ENCODE assay signal across 22 mouse cellular contexts in the genomic region with DNA sequence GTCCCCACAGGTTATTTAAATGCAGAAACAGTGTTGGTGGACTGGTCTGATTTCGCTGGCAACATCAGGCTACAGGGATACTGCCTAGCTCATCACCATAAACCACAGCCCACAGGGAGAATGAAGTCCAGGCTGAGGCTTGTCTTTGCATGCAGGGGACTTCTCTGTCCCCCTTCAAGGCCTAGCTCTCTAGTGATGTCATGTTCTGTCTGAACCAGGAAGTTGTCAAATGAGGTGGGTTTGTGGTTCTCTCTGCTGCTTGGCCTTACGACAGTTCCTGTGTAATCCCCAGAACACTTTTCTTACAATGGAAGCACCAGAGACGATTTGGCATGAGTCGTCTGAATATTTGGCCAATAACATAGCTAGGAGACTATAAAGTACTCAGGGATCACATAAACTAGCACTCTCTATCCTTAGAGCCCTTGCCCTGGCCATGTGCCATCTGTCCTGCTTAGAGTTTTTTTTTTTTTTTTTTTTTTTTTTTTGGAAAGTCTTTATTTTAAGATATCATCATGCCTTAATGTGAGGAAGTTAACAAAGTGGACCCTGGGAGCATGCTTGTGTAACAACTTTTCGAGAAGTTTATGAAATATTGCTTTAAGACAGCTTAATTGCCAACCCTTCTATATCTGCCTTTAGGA.
DNase-seq lines count a peak whose midpoint lies in the region; ATAC-seq and TF ChIP-seq lines count a peak whose summit lies in the region.
"Had no signal": no experiment of that assay in that cellular context is flagged by ENCODE, and none has a peak within 500 bp of the region (broad histone marks: within the 10 kb centered on the region; RNA-seq: fewer than 3 reads in every experiment).

No protein-coding gene starts in this region.

- no peaks in the 10 kb centered on the region for H3K27me3 ChIP-seq in limb, embryonic 14.5 days (ENCODE audit: control insufficient read depth, insufficient read depth, low read length)
- H3K27me3 ChIP-seq in limb, embryonic 10.5 days (ENCODE audit: low read depth, poor library complexity, severe bottlenecking): no peaks in the 10 kb centered on the region
- no peaks in the 10 kb centered on the region for H3K27me3 ChIP-seq in MEL (ENCODE audit: control insufficient read depth in 1 of 2, insufficient read depth in 2 of 2, low read length in 2 of 2)
- no peaks in the 10 kb centered on the region for H3K27me3 ChIP-seq in kidney, embryonic 14.5 days (ENCODE audit: control insufficient read depth, insufficient read depth, low read length)
- H3K27me3 ChIP-seq: forebrain, embryonic 13.5 days; heart, embryonic 15.5 days; hindbrain, embryonic 15.5 days had no signal

- H3K4me3 ChIP-seq in limb, embryonic 14.5 days (replicated peaks; ENCODE audit: low read length): no peak overlapping the region
- H3K4me3 ChIP-seq in limb, embryonic 10.5 days: no peak overlapping the region
- no peak overlapping the region for H3K4me3 ChIP-seq in MEL (ENCODE audit: control insufficient read depth in 1 of 2, insufficient read depth in 1 of 2, low read depth in 2 of 2, low read length in 2 of 2)
- H3K4me3 ChIP-seq in kidney, embryonic 14.5 days (ENCODE audit: low read length): no peak overlapping the region
- H3K4me3 ChIP-seq: embryonic facial prominence, embryonic 10.5 days; forebrain, embryonic 13.5 days; gastrocnemius, adult 2 months; heart, embryonic 15.5 days; hindbrain, embryonic 15.5 days had no signal

- peak; percentile 53 for DNase-seq in limb, embryonic 14.5 days (ENCODE audit: low spot score)
- DNase-seq in limb, embryonic 10.5 days (ENCODE audit: low spot score): no peak
- peak; percentile 71 for DNase-seq in 416B (ENCODE audit: low read depth)
- DNase-seq in MEL (ENCODE audit: low read depth, low spot score): peak; percentile 35
- no peak for DNase-seq in cerebellum, adult 11 months
- DNase-seq in left cerebral cortex, postnatal 10 days (ENCODE audit: extremely low spot score in 1 of 2, low spot score in 2 of 2): no peak
- DNase-seq: adrenal gland, postnatal 10 days; cerebellum, adult 18-20 months; cerebellum, adult 9-11 months; cerebellum, postnatal 36 days; forebrain, postnatal 0 days; gastrocnemius, adult 2 months; gastrocnemius, postnatal 25 days; heart, adult 18-20 months had no signal

- no peak for ATAC-seq in limb, embryonic 14.5 days (ENCODE audit: low FRiP score, low read depth)
- ATAC-seq in hematopoietic stem cell, adult 5-6 weeks (replicated peaks in 1 of 2; ENCODE audit: insufficient read depth in 1 of 2, low FRiP score in 2 of 2, low TSS enrichment in 1 of 2, low read depth in 1 of 2, poor library complexity in 2 of 2, severe bottlenecking in 2 of 2): peak; percentile 55 to 67; a peak in 3 of 4 replicates
- no peak for ATAC-seq in kidney, embryonic 14.5 days (ENCODE audit: low FRiP score, low TSS enrichment)
- ATAC-seq: forebrain, embryonic 13.5 days; forebrain, postnatal 0 days had no signal

- no peak overlapping the region for H3K4me2 ChIP-seq in limb, embryonic 14.5 days (replicated peaks; ENCODE audit: low read depth, low read length, severe bottlenecking)
- no peak overlapping the region for H3K4me2 ChIP-seq in kidney, embryonic 14.5 days (replicated peaks; ENCODE audit: low read depth, low read length)
- H3K4me2 ChIP-seq: forebrain, embryonic 13.5 days; heart, embryonic 11.5 days; heart, embryonic 15.5 days; hindbrain, embryonic 15.5 days had no signal

- TF ChIP-seq CTCF in MEL (IDR thresholded peaks at IDR 0.05 in 2 of 3, conservative IDR thresholded peaks at IDR 0.05 in 1 of 3; ENCODE audit: control insufficient read depth in 1 of 3, insufficient read depth in 1 of 3, low read depth in 2 of 3, low read length in 3 of 3, poor library complexity in 1 of 3, severe bottlenecking in 1 of 3): no peak

- H3K9ac ChIP-seq in limb, embryonic 14.5 days (ENCODE audit: low read depth, low read length, severe bottlenecking): no peak overlapping the region
- no peak overlapping the region for H3K9ac ChIP-seq in MEL (ENCODE audit: control insufficient read depth, low read depth, low read length, poor library complexity, severe bottlenecking)
- H3K9ac ChIP-seq in kidney, embryonic 14.5 days (ENCODE audit: low read depth, low read length): no peak overlapping the region
- H3K9ac ChIP-seq: forebrain, embryonic 13.5 days; forebrain, postnatal 0 days; heart, embryonic 15.5 days; hindbrain, embryonic 15.5 days had no signal

- no peak for TF ChIP-seq POLR2A in limb, embryonic 14.5 days (IDR thresholded peaks at IDR 0.05; ENCODE audit: borderline replicate concordance, extremely low read depth, insufficient read depth, insufficient read length)
- TF ChIP-seq POLR2A in MEL (IDR thresholded peaks at IDR 0.05; ENCODE audit: control insufficient read depth in 1 of 2, insufficient read depth in 1 of 2, low read depth in 1 of 2, low read length in 2 of 2, poor library complexity in 1 of 2): no peak

- H3K36me3 ChIP-seq in limb, embryonic 14.5 days (ENCODE audit: control insufficient read depth, insufficient read depth, low read length): 0 out of 2 replicates have a peak, but pooled peaks cover 3% of the 10 kb centered on the region
- peaks cover 5% of the 10 kb centered on the region; the same call in 1 of the 2 replicates for H3K36me3 ChIP-seq in limb, embryonic 10.5 days
- peaks cover 0 to 2% of the 10 kb centered on the region in 2 experiments for H3K36me3 ChIP-seq in MEL (ENCODE audit: control insufficient read depth in 1 of 2, insufficient read depth in 2 of 2, low read length in 2 of 2)
- no peaks in the 10 kb centered on the region for H3K36me3 ChIP-seq in kidney, embryonic 14.5 days (ENCODE audit: control insufficient read depth, insufficient read depth, low read length)
- H3K36me3 ChIP-seq: heart, embryonic 15.5 days had no signal

- H3K27ac ChIP-seq in limb, embryonic 14.5 days (replicated peaks; ENCODE audit: low read depth, low read length): no peak overlapping the region
- no peak overlapping the region for H3K27ac ChIP-seq in limb, embryonic 10.5 days
- no peak overlapping the region for H3K27ac ChIP-seq in MEL (ENCODE audit: control insufficient read depth, low read depth, low read length)
- no peak overlapping the region for H3K27ac ChIP-seq in kidney, embryonic 14.5 days (ENCODE audit: low read depth, low read length)
- H3K27ac ChIP-seq: embryonic facial prominence, embryonic 10.5 days; forebrain, embryonic 13.5 days; gastrocnemius, adult 2 months; heart, embryonic 15.5 days; hindbrain, embryonic 15.5 days had no signal

- no peak for TF ChIP-seq RAD21 in MEL (IDR thresholded peaks at IDR 0.05; ENCODE audit: low read depth, low read length)

- H3K4me1 ChIP-seq in limb, embryonic 14.5 days (ENCODE audit: control insufficient read depth, insufficient read depth, low read length): no peaks in the 10 kb centered on the region
- no peaks in the 10 kb centered on the region for H3K4me1 ChIP-seq in limb, embryonic 10.5 days
- 0 out of 4 replicates have a peak, but pooled peaks cover 0 to 2% of the 10 kb centered on the region in 2 experiments for H3K4me1 ChIP-seq in MEL (ENCODE audit: control insufficient read depth in 1 of 2, insufficient read depth in 2 of 2, low read length in 2 of 2)
- H3K4me1 ChIP-seq in kidney, embryonic 14.5 days (ENCODE audit: control insufficient read depth, insufficient read depth, low read length): no peaks in the 10 kb centered on the region
- H3K4me1 ChIP-seq: embryonic facial prominence, embryonic 10.5 days; forebrain, embryonic 13.5 days; heart, embryonic 15.5 days; hindbrain, embryonic 15.5 days had no signal

- intact Hi-C loops in left cerebral cortex, postnatal 10 days (cut with DNase I): no loop called here

- WGBS in limb, embryonic 14.5 days: 64% methylated on average over 5 of the region's 5 CpGs
- WGBS in limb, embryonic 10.5 days: 87% methylated on average over 5 of the region's 5 CpGs
- WGBS in kidney, embryonic 14.5 days: 82% methylated on average over 5 of the region's 5 CpGs

- H3K9me3 ChIP-seq in limb, embryonic 14.5 days (ENCODE audit: control insufficient read depth, low read length): no peaks in the 10 kb centered on the region
- no peaks in the 10 kb centered on the region for H3K9me3 ChIP-seq in limb, embryonic 10.5 days (replicated peaks)
- no peaks in the 10 kb centered on the region for H3K9me3 ChIP-seq in MEL (replicated peaks; ENCODE audit: insufficient read depth, low read length)
- no peaks in the 10 kb centered on the region for H3K9me3 ChIP-seq in kidney, embryonic 14.5 days (ENCODE audit: control insufficient read depth, low read length)
- H3K9me3 ChIP-seq: embryonic facial prominence, embryonic 10.5 days; forebrain, embryonic 13.5 days; G1E; heart, embryonic 15.5 days; hindbrain, embryonic 15.5 days had no signal

- no peaks in the 10 kb centered on the region for H3K79me2 ChIP-seq in MEL (ENCODE audit: control insufficient read depth, insufficient read depth, low read length, poor library complexity)

- no peak for TF ChIP-seq EP300 in MEL (IDR thresholded peaks at IDR 0.05; ENCODE audit: low read depth in 1 of 2, low read length in 2 of 2)

TF ChIP-seq in MEL, 35 proteins besides CTCF, POLR2A, EP300 and RAD21:
- TF ChIP-seq NELFE (IDR thresholded peaks at IDR 0.05; ENCODE audit: low read depth, low read length): no peak
- no peak for TF ChIP-seq UBTF (IDR thresholded peaks at IDR 0.05; ENCODE audit: borderline replicate concordance, insufficient read depth, low read depth, low read length)
- no peak for TF ChIP-seq USF1 (IDR thresholded peaks at IDR 0.05; ENCODE audit: low read depth, low read length)
- TF ChIP-seq ZNF384 (IDR thresholded peaks at IDR 0.05; ENCODE audit: low read depth, low read length): peak; percentile 61
- no peak for TF ChIP-seq GATA1 (IDR thresholded peaks at IDR 0.05; ENCODE audit: low read depth, low read length)
- no peak for TF ChIP-seq SIN3A (IDR thresholded peaks at IDR 0.05; ENCODE audit: low read length)
- TF ChIP-seq TBP (IDR thresholded peaks at IDR 0.05; ENCODE audit: low read depth, low read length): no peak
- TF ChIP-seq MYB (IDR thresholded peaks at IDR 0.05; ENCODE audit: low read depth, low read length): no peak

Comparison
In these comparisons a context has a peak if more than half of its experiments do, and no peak if none do; other contexts are left out.
1. DNase-seq: peak in limb, embryonic 14.5 days (single experiment), 416B (single experiment) and MEL (single experiment); none in limb, embryonic 10.5 days (single experiment), cerebellum, adult 11 months (single experiment) and left cerebral cortex, postnatal 10 days (0 of 2).
2. ATAC-seq: peak in hematopoietic stem cell, adult 5-6 weeks (2 of 2); none in limb, embryonic 14.5 days (single experiment) and kidney, embryonic 14.5 days (single experiment).